ENCODE assay signal across 9 mouse cellular contexts in genomic region chr19:27599639-27600308, GRCm38 (mm10).
DNase-seq lines count a peak whose midpoint lies in the region; ATAC-seq and TF ChIP-seq lines count a peak whose summit lies in the region.
"Had no signal": no experiment of that assay in that cellular context is flagged by ENCODE, and none has a peak within 500 bp of the region (broad histone marks: within the 10 kb centered on the region; RNA-seq: fewer than 3 reads in every experiment).

No protein-coding gene starts in this region.

- intact Hi-C loops in gastrocnemius, postnatal 36 days (cut with DNase I): no loop called here

- H3K9ac ChIP-seq in embryonic facial prominence, embryonic 13.5 days: no peak overlapping the region
- no peak overlapping the region for H3K9ac ChIP-seq in hindbrain, postnatal 0 days (replicated peaks; ENCODE audit: low read length)
- no peak overlapping the region for H3K9ac ChIP-seq in neural tube, embryonic 15.5 days (replicated peaks)

- no peaks in the 10 kb centered on the region for H3K27me3 ChIP-seq in embryonic facial prominence, embryonic 13.5 days
- no peaks in the 10 kb centered on the region for H3K27me3 ChIP-seq in embryonic facial prominence, embryonic 10.5 days (replicated peaks; ENCODE audit: low read depth, poor library complexity, severe bottlenecking)
- no peaks in the 10 kb centered on the region for H3K27me3 ChIP-seq in hindbrain, postnatal 0 days (ENCODE audit: insufficient read depth, low read length)
- H3K27me3 ChIP-seq in neural tube, embryonic 15.5 days (replicated peaks): no peaks in the 10 kb centered on the region
- H3K27me3 ChIP-seq: megakaryocyte, embryonic 14.5 days had no signal

- H3K27ac ChIP-seq in embryonic facial prominence, embryonic 13.5 days: peak overlapping the region; percentile 24; the same call in 1 of the 2 replicates
- no peak overlapping the region for H3K27ac ChIP-seq in embryonic facial prominence, embryonic 10.5 days (replicated peaks)
- H3K27ac ChIP-seq in hindbrain, postnatal 0 days: peak overlapping the region; percentile 60
- H3K27ac ChIP-seq in neural tube, embryonic 15.5 days (replicated peaks): peak overlapping the region; percentile 43; the same call in 1 of the 2 replicates

- H3K4me3 ChIP-seq in embryonic facial prominence, embryonic 13.5 days: no peak overlapping the region
- H3K4me3 ChIP-seq in embryonic facial prominence, embryonic 10.5 days: no peak overlapping the region
- H3K4me3 ChIP-seq in hindbrain, postnatal 0 days (ENCODE audit: low read length): no peak overlapping the region
- no peak overlapping the region for H3K4me3 ChIP-seq in neural tube, embryonic 15.5 days (replicated peaks)
- H3K4me3 ChIP-seq: megakaryocyte, embryonic 14.5 days had no signal

- no peak for ATAC-seq in embryonic facial prominence, embryonic 13.5 days (ENCODE audit: insufficient number of reproducible peaks, insufficient read depth, low FRiP score, low TSS enrichment, low read depth)
- peak; percentile 60 for ATAC-seq in hindbrain, postnatal 0 days
- ATAC-seq in neural tube, embryonic 15.5 days (ENCODE audit: low FRiP score): peak; percentile 62

- TF ChIP-seq CTCF in hindbrain, postnatal 0 days (IDR thresholded peaks at IDR 0.05; ENCODE audit: low read depth): no peak

- DNase-seq in embryonic facial prominence, embryonic 10.5 days (ENCODE audit: low spot score): no peak
- peak; percentile 62 for DNase-seq in brain, embryonic 18.5 days (ENCODE audit: low read depth, low spot score)
- peak; percentile 85 for DNase-seq in hindbrain, postnatal 0 days (ENCODE audit: low spot score)
- DNase-seq in adrenal gland, adult (ENCODE audit: inconsistent age in 2 of 2, low spot score in 1 of 2): no peak
- no peak for DNase-seq in kidney, postnatal 10 days
- no peak for DNase-seq in gastrocnemius, postnatal 36 days

- 36% methylated on average over 10 of the region's 10 CpGs for WGBS in embryonic facial prominence, embryonic 13.5 days
- WGBS in embryonic facial prominence, embryonic 10.5 days: 40% methylated on average over 10 of the region's 10 CpGs
- 24% methylated on average over 10 of the region's 10 CpGs for WGBS in hindbrain, postnatal 0 days
- WGBS in neural tube, embryonic 15.5 days: 36% methylated on average over 10 of the region's 10 CpGs

- no peaks in the 10 kb centered on the region; the same call in 1 of the 2 replicates for H3K9me3 ChIP-seq in embryonic facial prominence, embryonic 13.5 days
- H3K9me3 ChIP-seq in embryonic facial prominence, embryonic 10.5 days: no peaks in the 10 kb centered on the region
- no peaks in the 10 kb centered on the region for H3K9me3 ChIP-seq in hindbrain, postnatal 0 days (ENCODE audit: low read length)
- no peaks in the 10 kb centered on the region for H3K9me3 ChIP-seq in neural tube, embryonic 15.5 days (replicated peaks)
- H3K9me3 ChIP-seq: megakaryocyte, embryonic 14.5 days had no signal

- no peaks in the 10 kb centered on the region for H3K36me3 ChIP-seq in embryonic facial prominence, embryonic 13.5 days
- H3K36me3 ChIP-seq in embryonic facial prominence, embryonic 10.5 days (replicated peaks): no peaks in the 10 kb centered on the region
- no peaks in the 10 kb centered on the region for H3K36me3 ChIP-seq in hindbrain, postnatal 0 days (ENCODE audit: insufficient read depth, low read length)
- no peaks in the 10 kb centered on the region for H3K36me3 ChIP-seq in neural tube, embryonic 15.5 days

- peaks cover 8% of the 10 kb centered on the region for H3K4me1 ChIP-seq in embryonic facial prominence, embryonic 13.5 days
- peaks cover 11% of the 10 kb centered on the region for H3K4me1 ChIP-seq in embryonic facial prominence, embryonic 10.5 days
- H3K4me1 ChIP-seq in hindbrain, postnatal 0 days (ENCODE audit: insufficient read depth, low read length): peaks cover 5% of the 10 kb centered on the region; the same call in 1 of the 2 replicates
- peaks cover 13% of the 10 kb centered on the region for H3K4me1 ChIP-seq in neural tube, embryonic 15.5 days
- H3K4me1 ChIP-seq: megakaryocyte, embryonic 14.5 days had no signal

- H3K4me2 ChIP-seq in embryonic facial prominence, embryonic 13.5 days: peak overlapping the region; percentile 14; the same call in 1 of the 2 replicates
- peak overlapping the region; percentile 27 for H3K4me2 ChIP-seq in hindbrain, postnatal 0 days (ENCODE audit: low read depth, low read length)
- peak overlapping the region; percentile 21; the same call in 1 of the 2 replicates for H3K4me2 ChIP-seq in neural tube, embryonic 15.5 days

Comparison
In these comparisons a context has a peak if more than half of its experiments do, and no peak if none do; other contexts are left out.
1. DNase-seq: peak in brain, embryonic 18.5 days (single experiment) and hindbrain, postnatal 0 days (single experiment); none in embryonic facial prominence, embryonic 10.5 days (single experiment), adrenal gland, adult (0 of 2), kidney, postnatal 10 days (single experiment) and gastrocnemius, postnatal 36 days (0 of 2).
2. Peak in every context shown above with its lines, with median percentiles within 50 percentile points of each other: H3K4me2 ChIP-seq.